Mouse (Mus musculus): Measurements from ENCODE around the gene Asb16. TPM values are rescaled to one million over a fixed set of nuclear protein-coding genes. Genes with fewer than 3 reads are reported as not detected.

The Asb16 gene
- total RNA-seq, 2 experiments from 2014 or later = 0.30 to 0.61 TPM

- DNase-seq (ENCODE audit: low spot score in 2 of 2) = no peak
Observed at GRCm38 (mm10) chr11:102285095-102285834, 16.7 kb downstream of the Asb16 start.

- no peak for DNase-seq (ENCODE audit: low spot score in 2 of 2)
Observed at GRCm38 (mm10) chr11:102287485-102287884, 18.9 kb downstream of the Asb16 start.

GRCm38 (mm10) chr11:102288027-102288804, 19.7 kb downstream of the Asb16 start:
- no peak for DNase-seq (ENCODE audit: low spot score in 2 of 2)

GRCm38 (mm10) chr11:102288913-102289312, 20.4 kb downstream of the Asb16 start:
- no peak for DNase-seq (ENCODE audit: low spot score in 2 of 2)

GRCm38 (mm10) chr11:102289511-102290100, 21.1 kb downstream of the Asb16 start:
- DNase-seq (ENCODE audit: low spot score in 2 of 2) = no peak

- no peak for DNase-seq (ENCODE audit: low spot score in 2 of 2)
Observed at GRCm38 (mm10) chr11:102290141-102290540, 21.6 kb downstream of the Asb16 start.

GRCm38 (mm10) chr11:102291051-102291535, 22.6 kb downstream of the Asb16 start:
- DNase-seq (ENCODE audit: low spot score in 2 of 2) = no peak

GRCm38 (mm10) chr11:102293971-102294370, 25.4 kb downstream of the Asb16 start:
- no peak for DNase-seq (ENCODE audit: low spot score in 2 of 2)

- no peak for DNase-seq (ENCODE audit: low spot score in 2 of 2)
Observed at GRCm38 (mm10) chr11:102294416-102294815, 25.9 kb downstream of the Asb16 start.

GRCm38 (mm10) chr11:102294887-102295597, 26.5 kb downstream of the Asb16 start:
- DNase-seq (ENCODE audit: low spot score in 2 of 2) = no peak

GRCm38 (mm10) chr11:102295598-102296471, 27.3 kb downstream of the Asb16 start:
- DNase-seq (ENCODE audit: low spot score in 2 of 2) = peak; percentile 62

- peak; percentile 97 for DNase-seq (ENCODE audit: low spot score in 2 of 2)
Observed at GRCm38 (mm10) chr11:102296491-102297472, 28.2 kb downstream of the Asb16 start, which contains the start of gene Atxn7l3. Gene Atxn7l3, minus strand, starts transcription at chr11:102296631.

- no peak for DNase-seq (ENCODE audit: low spot score in 2 of 2)
Observed at GRCm38 (mm10) chr11:102297577-102298556, 29.3 kb downstream of the Asb16 start.

- no peak for DNase-seq (ENCODE audit: low spot score in 2 of 2)
Observed at GRCm38 (mm10) chr11:102299839-102300238, 31.3 kb downstream of the Asb16 start.

GRCm38 (mm10) chr11:102304141-102304540, 35.6 kb downstream of the Asb16 start:
- no peak for DNase-seq (ENCODE audit: low spot score in 2 of 2)

GRCm38 (mm10) chr11:102305359-102305758, 36.8 kb downstream of the Asb16 start:
- no peak for DNase-seq (ENCODE audit: low spot score in 2 of 2)

GRCm38 (mm10) chr11:102308104-102308503, 39.6 kb downstream of the Asb16 start:
- no peak for DNase-seq (ENCODE audit: low spot score in 2 of 2)

GRCm38 (mm10) chr11:102308979-102309378, 40.4 kb downstream of the Asb16 start:
- peak; percentile 95 to 97 for DNase-seq (ENCODE audit: low spot score in 2 of 2)
